Mouse (Mus musculus): ENCODE measurements around the gene Rnd2. TPM values are rescaled to one million over a fixed set of nuclear protein-coding genes. Genes with fewer than 3 reads are reported as not detected.
"Not testable (repeated sequence)": the region's sequence is repeated elsewhere in the genome, so short reads cannot be mapped to it uniquely, and the experiment has no call there.

Rnd2 gene
- polyA plus RNA-seq, 1 experiment: 1.0 TPM

- peak within 1 kb of the TSS; percentile 89 for H3K4me3 ChIP-seq (replicated peaks; ENCODE audit: control insufficient read depth, low read depth, low read length)
- no peaks in the 10 kb centered on the region; the same call in 1 of the 2 replicates for H3K4me1 ChIP-seq (ENCODE audit: control insufficient read depth, insufficient read depth, low read length)
- WGBS: 3% methylated on average over 23 of the region's 23 CpGs
- no peak for TF ChIP-seq POLR2A (IDR thresholded peaks at IDR 0.05; ENCODE audit: borderline replicate concordance, control insufficient read depth, low read depth, low read length)
- TF ChIP-seq CTCF (IDR thresholded peaks at IDR 0.05; ENCODE audit: control insufficient read depth, insufficient read depth, low read length): no peak
- peak within 1 kb of the TSS; percentile 86 for H3K27ac ChIP-seq (ENCODE audit: control insufficient read depth, insufficient read depth, low read depth, low read length, poor library complexity)
Measured at GRCm38 (mm10) chr11:101424105-101424851, 40.5 kb upstream of the Rnd2 start, which contains the start of gene Gm27029. TSS of gene Gm27029 (minus strand) at chr11:101424796.

GRCm38 (mm10) chr11:101424925-101425813 is 39.6 kb upstream of the Rnd2 start, which contains the start of the genes Rundc1 and Ptges3l:
TSS of gene Rundc1 (plus strand) at chr11:101425085.
TSS of gene Ptges3l (minus strand) at chr11:101425333.
- peak within 1 kb of the TSS; percentile 89 for H3K4me3 ChIP-seq (replicated peaks; ENCODE audit: control insufficient read depth, low read depth, low read length)
- TF ChIP-seq CTCF (IDR thresholded peaks at IDR 0.05; ENCODE audit: control insufficient read depth, insufficient read depth, low read length): peak; percentile 34; the same call in 1 of the 2 replicates
- TF ChIP-seq POLR2A (IDR thresholded peaks at IDR 0.05; ENCODE audit: borderline replicate concordance, control insufficient read depth, low read depth, low read length): peak; percentile 76; the same call in 1 of the 2 replicates
- WGBS: under 1% methylated on average over 81 of the region's 81 CpGs
- peak within 1 kb of the TSS; percentile 86 for H3K27ac ChIP-seq (ENCODE audit: control insufficient read depth, insufficient read depth, low read depth, low read length, poor library complexity)
- no peaks in the 10 kb centered on the region; the same call in 1 of the 2 replicates for H3K4me1 ChIP-seq (ENCODE audit: control insufficient read depth, insufficient read depth, low read length)

- Histone ChIP-seq H3K4me1 (ENCODE audit: control insufficient read depth, insufficient read depth, low read length) (no peaks in the 10 kb centered on the region; the same call in 1 of the 2 replicates), H3K4me3 (replicated peaks; ENCODE audit: control insufficient read depth, low read depth, low read length) (no peak overlapping the region), H3K27ac (ENCODE audit: control insufficient read depth, insufficient read depth, low read depth, low read length, poor library complexity) (no peak overlapping the region)
- 42% methylated on average over 8 of the region's 8 CpGs for WGBS
- no peak for TF ChIP-seq CTCF (IDR thresholded peaks at IDR 0.05; ENCODE audit: control insufficient read depth, insufficient read depth, low read length)
- TF ChIP-seq POLR2A (IDR thresholded peaks at IDR 0.05; ENCODE audit: borderline replicate concordance, control insufficient read depth, low read depth, low read length): no peak
Measured at GRCm38 (mm10) chr11:101426165-101426564, 38.6 kb upstream of the Rnd2 start.

DNA sequence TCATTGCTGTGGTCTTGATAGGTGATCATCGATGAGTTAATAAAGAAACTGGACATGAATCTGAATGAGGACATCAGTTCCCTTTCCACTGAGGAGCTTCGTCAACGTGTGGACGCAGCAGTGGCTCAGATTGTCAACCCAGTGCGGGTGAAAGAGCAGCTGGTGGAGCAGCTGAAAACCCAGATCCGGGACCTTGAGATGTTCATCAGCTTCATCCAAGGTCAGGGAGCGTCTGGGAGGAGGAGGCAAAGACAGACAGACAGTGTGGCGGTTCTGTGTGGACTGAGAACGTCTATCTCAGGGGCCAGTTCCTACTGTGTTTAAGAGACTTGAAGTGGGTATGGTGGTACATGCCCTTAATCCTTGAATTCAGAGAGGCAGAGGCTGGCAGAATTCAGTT is 33.5 kb upstream of the Rnd2 start:
- TF ChIP-seq POLR2A (IDR thresholded peaks at IDR 0.05; ENCODE audit: borderline replicate concordance, control insufficient read depth, low read depth, low read length) (no peak), CTCF (IDR thresholded peaks at IDR 0.05; ENCODE audit: control insufficient read depth, insufficient read depth, low read length) (no peak)
- 86% methylated on average over 9 of the region's 9 CpGs for WGBS
- no peak overlapping the region for H3K27ac ChIP-seq (ENCODE audit: control insufficient read depth, insufficient read depth, low read depth, low read length, poor library complexity)
- H3K4me1 ChIP-seq (ENCODE audit: control insufficient read depth, insufficient read depth, low read length): no peaks in the 10 kb centered on the region; the same call in 1 of the 2 replicates
- no peak overlapping the region for H3K4me3 ChIP-seq (replicated peaks; ENCODE audit: control insufficient read depth, low read depth, low read length)

GRCm38 (mm10) chr11:101433396-101433795 is 31.4 kb upstream of the Rnd2 start:
- TF ChIP-seq POLR2A (IDR thresholded peaks at IDR 0.05; ENCODE audit: borderline replicate concordance, control insufficient read depth, low read depth, low read length): no peak
- TF ChIP-seq CTCF (IDR thresholded peaks at IDR 0.05; ENCODE audit: control insufficient read depth, insufficient read depth, low read length): no peak
- Histone ChIP-seq H3K4me3 (replicated peaks; ENCODE audit: control insufficient read depth, low read depth, low read length) (no peak overlapping the region), H3K27ac (ENCODE audit: control insufficient read depth, insufficient read depth, low read depth, low read length, poor library complexity) (no peak overlapping the region), H3K4me1 (ENCODE audit: control insufficient read depth, insufficient read depth, low read length) (no peaks in the 10 kb centered on the region)
- 86% methylated on average over 13 of the region's 13 CpGs for WGBS

GRCm38 (mm10) chr11:101435831-101436230 is 29.0 kb upstream of the Rnd2 start:
- WGBS: 69% methylated on average over 4 of the region's 4 CpGs
- TF ChIP-seq POLR2A (IDR thresholded peaks at IDR 0.05; ENCODE audit: borderline replicate concordance, control insufficient read depth, low read depth, low read length): no peak
- TF ChIP-seq CTCF (IDR thresholded peaks at IDR 0.05; ENCODE audit: control insufficient read depth, insufficient read depth, low read length): no peak

GRCm38 (mm10) chr11:101436916-101437315 is 27.9 kb upstream of the Rnd2 start:
- 85% methylated on average over 4 of the region's 4 CpGs for WGBS
- H3K4me1 ChIP-seq (ENCODE audit: control insufficient read depth, insufficient read depth, low read length): no peaks in the 10 kb centered on the region

More at GRCm38 (mm10) chr11:101435831-101436230, 29.0 kb upstream of the Rnd2 start:
- Histone ChIP-seq H3K27ac (ENCODE audit: control insufficient read depth, insufficient read depth, low read depth, low read length, poor library complexity) (no peak overlapping the region), H3K4me1 (ENCODE audit: control insufficient read depth, insufficient read depth, low read length) (no peaks in the 10 kb centered on the region), H3K4me3 (replicated peaks; ENCODE audit: control insufficient read depth, low read depth, low read length) (no peak overlapping the region)

GRCm38 (mm10) chr11:101438006-101438405 is 26.8 kb upstream of the Rnd2 start:
- H3K4me1 ChIP-seq (ENCODE audit: control insufficient read depth, insufficient read depth, low read length); H3K27ac ChIP-seq (ENCODE audit: control insufficient read depth, insufficient read depth, low read depth, low read length, poor library complexity); H3K4me3 ChIP-seq (replicated peaks; ENCODE audit: control insufficient read depth, low read depth, low read length): not testable (repeated sequence)
- WGBS: 50% methylated on average over 3 of the region's 3 CpGs

More at GRCm38 (mm10) chr11:101436916-101437315, 27.9 kb upstream of the Rnd2 start:
- Histone ChIP-seq H3K4me3 (replicated peaks; ENCODE audit: control insufficient read depth, low read depth, low read length) (no peak overlapping the region), H3K27ac (ENCODE audit: control insufficient read depth, insufficient read depth, low read depth, low read length, poor library complexity) (no peak overlapping the region)
- TF ChIP-seq CTCF (IDR thresholded peaks at IDR 0.05; ENCODE audit: control insufficient read depth, insufficient read depth, low read length) (no peak), POLR2A (IDR thresholded peaks at IDR 0.05; ENCODE audit: borderline replicate concordance, control insufficient read depth, low read depth, low read length) (no peak)

- H3K27ac ChIP-seq (ENCODE audit: control insufficient read depth, insufficient read depth, low read depth, low read length, poor library complexity); H3K4me1 ChIP-seq (ENCODE audit: control insufficient read depth, insufficient read depth, low read length): not testable (repeated sequence)
- peak overlapping the region; percentile 77 for H3K4me3 ChIP-seq (replicated peaks; ENCODE audit: control insufficient read depth, low read depth, low read length)
- 24% methylated on average over 15 of the region's 15 CpGs for WGBS
Measured at GRCm38 (mm10) chr11:101441450-101442126, 23.2 kb upstream of the Rnd2 start.

Measured in bone marrow, adult 2 months (tissue).